Mouse (Mus musculus): ENCODE measurements around the gene Ifit2.
"Not testable (repeated sequence)": the region's sequence is repeated elsewhere in the genome, so short reads cannot be mapped to it uniquely, and the experiment has no call there.

The Ifit2 gene

GRCm38 (mm10) chr19:34547976-34548375, 2.5 kb upstream of the Ifit2 start:
- peak; percentile 36 for DNase-seq (ENCODE audit: low spot score)

GRCm38 (mm10) chr19:34550205-34550533, 325 bp upstream of the Ifit2 start:
- no peak for DNase-seq (ENCODE audit: low spot score)

- DNase-seq (ENCODE audit: low spot score), result no peak
Measured at GRCm38 (mm10) chr19:34551981-34552380, 1.5 kb downstream of the Ifit2 start.

- no peak for DNase-seq (ENCODE audit: low spot score)
Measured at GRCm38 (mm10) chr19:34553021-34553420, 2.5 kb downstream of the Ifit2 start.

DNA sequence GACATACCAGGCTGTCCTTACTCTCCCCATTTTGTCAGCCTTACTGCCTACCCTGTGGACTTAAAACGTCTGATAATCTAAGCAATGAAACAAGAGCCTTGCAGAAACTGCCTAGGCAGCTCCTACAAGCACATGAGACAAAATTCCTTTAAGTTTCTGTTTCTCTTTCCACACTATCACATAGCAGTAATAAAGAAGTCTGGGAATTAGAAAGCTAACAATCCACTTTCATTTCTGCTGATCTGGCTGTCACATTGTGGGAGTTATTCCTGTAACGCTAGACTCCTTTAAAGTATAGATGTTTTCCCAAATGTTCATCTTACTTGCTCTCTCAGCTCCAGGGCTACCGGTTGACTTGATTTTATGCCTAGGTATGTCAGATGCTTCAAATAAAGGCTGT, 3.0 kb downstream of the Ifit2 start:
- no peak for DNase-seq (ENCODE audit: low spot score)

GRCm38 (mm10) chr19:34554061-34554460, 3.6 kb downstream of the Ifit2 start:
- no peak for DNase-seq (ENCODE audit: low spot score)

DNA sequence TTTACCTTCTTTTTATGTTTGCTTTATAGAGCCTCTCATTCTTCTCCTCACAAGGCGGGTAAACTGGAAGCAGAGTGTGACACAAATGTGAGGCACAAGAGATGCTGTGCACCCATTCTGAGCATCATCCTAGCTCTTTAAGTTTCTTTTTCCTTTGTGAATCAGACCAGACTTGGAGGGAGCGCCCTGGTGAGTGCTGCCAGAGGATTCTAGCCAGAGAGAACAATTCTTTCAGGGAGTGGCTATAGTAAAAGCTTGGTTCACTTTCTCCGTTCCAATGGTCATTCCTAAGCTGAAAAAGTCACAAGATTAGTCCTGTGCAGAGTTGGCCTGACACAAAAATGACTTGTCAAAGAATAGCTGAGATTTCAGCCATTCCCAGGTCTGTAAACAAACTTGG, 6.1 kb downstream of the Ifit2 start:
- DNase-seq (ENCODE audit: low spot score), result no peak

DNA sequence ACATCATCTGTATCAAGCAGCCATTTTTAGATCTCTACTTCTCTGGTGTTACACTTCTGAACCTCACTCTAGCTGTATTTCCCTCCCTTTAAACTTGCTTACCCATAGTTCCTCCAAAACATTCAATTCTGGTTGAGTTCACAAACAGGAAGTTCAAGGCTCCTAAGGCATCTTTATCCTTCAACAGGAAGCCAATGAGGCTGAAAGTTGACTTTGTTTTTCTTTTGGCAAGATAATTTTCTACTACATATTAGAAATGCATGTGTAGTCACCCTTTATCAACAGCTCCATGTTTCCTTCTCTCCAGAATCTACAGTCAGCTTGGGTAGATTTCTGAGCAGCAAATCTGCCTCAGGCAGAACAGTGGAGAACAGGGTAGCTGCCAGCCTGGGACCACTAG, 12.1 kb downstream of the Ifit2 start:
- no peak for DNase-seq (ENCODE audit: low spot score)

- DNase-seq (ENCODE audit: low spot score), result no peak
Measured at GRCm38 (mm10) chr19:34566178-34566784, 15.8 kb downstream of the Ifit2 start.

GRCm38 (mm10) chr19:34568988-34569895, 18.7 kb downstream of the Ifit2 start:
- DNase-seq (ENCODE audit: low spot score), result no peak

DNA sequence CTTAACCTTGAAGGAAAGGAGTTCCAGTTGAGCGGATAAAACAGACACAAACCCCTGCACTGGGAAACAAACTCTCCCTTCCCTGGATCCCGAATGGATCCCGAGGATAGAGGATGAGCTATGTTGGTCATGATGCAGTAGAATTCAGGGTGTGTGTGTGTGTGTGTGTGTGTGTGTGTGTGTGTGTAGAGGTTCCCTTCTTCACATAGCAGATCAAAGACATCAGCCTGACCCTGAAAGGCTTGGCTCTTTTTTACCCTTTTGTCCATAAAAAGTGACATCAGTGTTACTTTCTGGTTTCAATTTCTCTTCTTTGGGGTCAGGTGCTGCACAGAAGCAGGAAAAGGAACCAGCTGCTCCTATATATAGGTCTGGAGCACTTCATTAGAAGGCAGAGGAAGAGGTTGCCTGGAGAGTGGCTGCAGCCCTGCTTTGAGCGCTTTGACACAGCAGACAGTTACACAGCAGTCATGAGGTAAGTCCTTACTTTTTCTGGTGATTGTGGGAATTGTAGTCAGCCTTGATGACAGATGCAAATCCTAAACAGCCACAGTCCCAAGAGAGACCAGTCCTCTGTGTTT, 19.5 kb downstream of the Ifit2 start:
- no peak for DNase-seq (ENCODE audit: low spot score)

GRCm38 (mm10) chr19:34571080-34571479, 20.6 kb downstream of the Ifit2 start:
- DNase-seq (ENCODE audit: low spot score), result no peak

DNA sequence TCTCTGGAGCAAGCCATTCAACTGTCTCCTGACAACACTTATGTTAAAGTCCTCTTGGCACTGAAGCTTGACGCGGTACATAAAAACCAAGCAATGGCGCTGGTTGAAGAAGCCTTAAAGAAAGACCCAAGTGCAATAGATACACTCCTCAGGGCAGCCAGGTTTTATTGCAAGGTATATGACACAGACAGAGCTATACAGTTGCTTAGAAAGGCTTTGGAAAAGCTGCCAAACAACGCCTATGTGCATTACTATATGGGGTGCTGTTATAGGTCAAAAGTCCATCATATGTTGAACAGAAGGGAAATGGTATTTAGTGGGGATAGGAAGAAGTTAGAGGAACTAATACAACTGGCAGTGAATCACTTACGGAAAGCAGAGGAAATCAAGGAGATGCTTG, 23.2 kb downstream of the Ifit2 start:
- no peak for DNase-seq (ENCODE audit: low spot score)

GRCm38 (mm10) chr19:34577121-34577520, 26.6 kb downstream of the Ifit2 start:
- DNase-seq (ENCODE audit: low spot score), result no peak

- not testable (repeated sequence) for DNase-seq (ENCODE audit: low spot score)
Measured at GRCm38 (mm10) chr19:34582696-34583095, 32.2 kb downstream of the Ifit2 start.

DNA sequence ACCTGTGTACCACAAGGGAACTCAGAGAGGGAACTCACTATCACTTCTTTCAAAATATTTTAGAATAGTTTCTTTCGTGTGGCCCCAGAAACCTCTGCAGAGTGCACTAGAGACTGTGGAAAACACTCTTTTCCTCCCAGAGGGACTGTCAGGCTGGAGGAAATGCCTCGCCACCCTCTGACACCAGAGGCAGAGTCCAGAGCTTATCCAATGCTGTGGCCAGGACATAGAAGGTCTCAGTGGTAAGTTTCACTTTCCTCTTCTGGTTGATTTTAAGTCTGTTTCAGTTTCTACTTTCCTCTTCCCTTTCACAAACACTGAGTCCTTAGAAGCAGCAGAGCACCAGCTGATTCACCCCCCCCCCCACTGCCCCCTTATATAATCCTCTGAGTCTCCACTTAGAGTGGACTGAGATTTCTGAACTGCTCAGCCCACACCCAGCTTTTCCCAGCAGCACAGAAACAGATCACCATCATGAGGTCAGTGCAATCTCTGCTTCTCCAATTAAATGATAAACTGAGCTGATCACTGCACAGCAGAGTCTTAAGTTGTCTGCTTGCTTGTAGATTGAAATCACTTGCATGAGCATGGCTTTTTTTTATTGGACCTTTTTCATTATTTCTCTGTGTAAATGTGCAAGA, 32.8 kb downstream of the Ifit2 start, which contains the start of gene Ifit3:
Ifit3 (plus strand) TSS at position 406 of the 641 bp plus-strand sequence.
- not testable (repeated sequence) for DNase-seq (ENCODE audit: low spot score)

DNA sequence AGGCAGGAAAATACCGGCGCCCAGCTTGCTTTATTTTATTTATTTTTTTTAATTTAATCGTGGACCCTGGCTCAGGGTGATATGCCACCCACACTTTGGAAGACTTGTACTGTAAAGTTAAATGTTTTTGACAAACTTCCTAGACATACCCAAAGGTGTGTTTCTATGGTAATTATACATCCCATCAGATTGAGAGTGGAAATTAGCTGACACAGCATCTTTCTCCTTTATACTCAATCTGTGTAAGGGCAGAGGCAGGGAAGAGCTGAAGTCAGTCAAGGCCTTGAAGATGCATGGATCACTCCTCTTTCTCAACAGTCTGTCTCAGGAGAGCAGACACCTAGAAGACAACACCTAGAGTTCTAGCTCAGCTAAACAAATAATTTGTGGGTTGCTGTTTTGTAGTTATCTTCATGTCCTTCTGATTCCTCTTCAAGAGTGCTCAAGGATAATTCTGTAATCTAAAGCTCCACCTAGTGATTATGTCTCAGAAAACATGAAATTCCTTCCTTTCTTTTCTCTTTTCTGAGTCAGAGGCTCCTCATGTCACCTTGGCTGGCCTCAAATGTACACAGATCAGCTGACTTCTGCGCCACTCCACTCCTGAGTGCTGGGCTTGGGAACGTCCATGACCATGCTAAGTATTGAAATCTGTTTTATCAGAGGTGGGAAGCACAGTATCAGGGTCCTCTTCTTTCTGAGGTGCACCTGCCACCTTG, 35.4 kb downstream of the Ifit2 start:
- not testable (repeated sequence) for DNase-seq (ENCODE audit: low spot score)

- DNase-seq (ENCODE audit: low spot score), result not testable (repeated sequence)
Measured at GRCm38 (mm10) chr19:34587898-34588692, 37.6 kb downstream of the Ifit2 start.

DNA sequence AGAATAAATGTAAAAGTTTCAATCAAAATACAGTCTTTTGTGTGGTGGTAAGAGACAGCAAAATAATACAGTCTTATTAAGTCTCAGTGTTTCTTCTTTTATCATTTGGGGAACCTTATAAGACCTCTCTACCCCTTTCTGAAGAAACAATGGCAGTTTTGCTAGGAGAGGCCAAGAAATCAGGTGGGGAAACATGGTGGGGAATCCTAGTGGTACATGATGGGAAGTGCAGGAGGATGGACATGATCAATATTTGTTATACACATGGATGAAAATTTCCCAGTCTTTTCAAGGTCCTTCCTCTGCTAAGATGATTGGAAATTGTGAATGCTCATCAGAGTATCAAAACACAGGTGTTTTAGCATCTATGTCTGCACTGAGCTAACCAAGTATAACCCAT, 38.5 kb downstream of the Ifit2 start:
- no peak for DNase-seq (ENCODE audit: low spot score)

DNA sequence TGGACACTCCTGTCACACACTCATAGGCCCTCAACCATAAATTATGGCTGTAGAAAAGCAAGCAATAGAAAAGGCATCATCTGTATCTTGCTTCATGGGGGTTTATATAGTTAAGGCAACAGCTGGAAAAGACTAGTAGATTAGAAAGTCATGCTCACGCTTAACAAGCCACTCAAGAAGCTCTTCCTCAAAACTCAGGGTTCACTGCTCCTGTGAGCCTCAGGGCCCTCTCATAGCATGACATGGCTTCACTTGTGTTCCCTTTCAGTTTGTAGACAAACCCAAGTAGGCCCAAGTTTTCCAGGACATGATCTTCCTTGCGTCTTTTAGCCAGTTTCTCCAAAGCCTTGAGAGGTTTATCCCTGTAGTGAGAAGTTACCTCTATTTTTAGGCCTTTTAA, 43.0 kb downstream of the Ifit2 start:
- no peak for DNase-seq (ENCODE audit: low spot score)

DNA sequence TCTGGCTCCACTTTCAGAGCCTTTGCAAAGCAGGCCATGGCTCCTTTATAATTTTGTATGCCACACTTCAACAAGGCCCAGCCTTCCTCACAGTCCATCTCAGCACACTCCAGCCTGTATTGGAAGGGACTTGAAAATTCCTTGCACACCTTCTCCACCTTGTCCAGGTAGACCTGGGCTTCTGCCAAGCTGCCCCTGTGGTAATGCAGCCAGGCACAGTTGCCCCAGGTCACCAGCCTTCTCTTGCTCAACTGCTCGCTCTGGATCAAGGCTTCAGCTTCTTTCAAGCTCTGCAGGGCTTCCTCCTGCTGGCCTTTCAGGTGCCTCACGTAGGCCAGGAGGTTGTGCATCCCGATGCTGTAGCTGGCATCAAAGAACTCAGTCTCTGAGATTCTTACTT, 44.0 kb downstream of the Ifit2 start:
- not testable (repeated sequence) for DNase-seq (ENCODE audit: low spot score)
